Mouse (Mus musculus) G1E (cell line): ENCODE measurements around the gene Ccdc153.

Source experiments
- CTCF ChIP-seq: IDR thresholded peaks from 2 replicates; pipeline ENCODE4 v1.5.1; 2012; ENCODE audit warnings: low read depth, low read length, inconsistent platforms, mixed read lengths
- GATA1 ChIP-seq: IDR thresholded peaks from 2 replicates; pipeline ENCODE4 v1.6.1; 2012; ENCODE audit warnings: borderline replicate concordance, low read length, inconsistent platforms, mixed read lengths
- POLR2AphosphoS5 ChIP-seq: IDR thresholded peaks from 2 replicates; pipeline ENCODE4 v1.6.1; 2012; ENCODE audit warnings: low read depth, low read length, inconsistent platforms; ENCODE audit not compliant: insufficient replicate concordance

GRCm38 (mm10) chr9:44213538-44213937 is 26.9 kb upstream of the Ccdc153 start:
- TF ChIP-seq CTCF (no peak), POLR2AphosphoS5 (no peak), GATA1 (no peak)
